Mouse (Mus musculus): ENCODE results near the gene Patj.

DNA sequence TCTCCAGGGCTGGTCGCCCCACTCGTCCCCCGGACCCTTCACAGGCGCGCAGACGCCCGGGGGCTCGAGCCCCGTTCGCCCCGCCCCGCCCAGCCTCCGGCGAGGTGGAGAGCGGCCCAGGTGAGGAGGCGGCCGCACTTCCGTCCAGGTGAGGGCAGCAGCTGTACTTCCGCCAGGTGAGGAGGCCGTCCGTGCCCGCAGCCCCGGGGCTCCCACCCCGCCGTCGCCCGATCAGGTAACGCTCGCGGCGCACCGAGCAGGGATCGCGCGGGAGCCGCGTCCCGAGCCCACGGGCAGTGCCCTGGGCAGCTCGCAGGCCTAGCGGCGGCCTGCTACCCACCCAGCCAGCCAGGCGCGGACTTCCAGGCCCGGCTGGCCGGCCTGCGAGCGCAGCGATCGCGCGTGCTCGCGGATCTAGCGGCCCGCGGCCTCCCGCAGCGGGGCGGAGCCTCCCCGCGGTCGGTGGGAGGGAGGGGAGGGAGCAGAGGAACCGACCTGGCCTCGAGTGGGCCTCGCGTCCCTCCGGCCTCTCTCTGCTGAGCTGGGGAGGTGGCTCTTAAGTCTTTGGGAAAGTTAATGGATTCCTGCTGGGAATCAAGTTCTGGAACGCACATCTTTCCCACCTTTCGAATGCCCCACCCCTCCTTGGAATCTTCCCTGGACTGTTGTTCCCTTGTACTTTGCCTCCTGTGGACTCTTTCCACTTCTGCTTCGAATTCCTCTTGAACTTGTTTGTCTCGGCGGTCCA is at the start of gene Patj:
- TF ChIP-seq CTCF (IDR thresholded peaks at IDR 0.05; ENCODE audit: borderline replicate concordance, extremely low read depth, insufficient read depth, insufficient read length), result no peak
- peak; percentile 88 for TF ChIP-seq POLR2A (IDR thresholded peaks at IDR 0.05; ENCODE audit: borderline replicate concordance, extremely low read depth, insufficient read depth, insufficient read length, poor library complexity, severe bottlenecking)

Data from brain, embryonic 14.5 days (tissue).